Mouse (Mus musculus): ENCODE results near the gene Pde4b.

Gene Pde4b

DNA sequence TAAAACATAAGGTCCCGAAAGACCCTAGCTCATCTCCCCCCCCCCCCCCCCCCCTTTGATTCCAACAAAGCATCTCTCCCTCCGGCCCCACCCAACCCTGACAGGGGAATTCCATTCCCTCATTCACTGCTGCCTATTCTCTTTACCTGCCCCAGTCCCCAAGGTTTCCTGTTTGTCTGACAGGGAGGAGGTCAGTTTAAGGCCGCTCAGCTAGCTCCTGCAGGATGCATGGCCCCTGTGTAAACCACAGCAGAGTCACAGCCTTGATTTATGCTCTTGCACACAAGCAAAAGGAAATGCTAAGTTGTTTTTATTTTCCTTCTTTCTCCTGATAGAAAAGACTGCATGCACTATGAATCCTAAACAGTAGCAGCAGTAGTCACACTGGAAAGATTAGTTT, 516.6 kb downstream of the Pde4b start:
- DNase-seq (ENCODE audit: low read depth in 1 of 2, low spot score in 2 of 2) = no peak

GRCm38 (mm10) chr4:102605231-102605630, 517.9 kb downstream of the Pde4b start:
- DNase-seq (ENCODE audit: low read depth in 1 of 2, low spot score in 2 of 2) = no peak

GRCm38 (mm10) chr4:102605722-102606341, 518.5 kb downstream of the Pde4b start:
- DNase-seq (ENCODE audit: low read depth in 1 of 2, low spot score in 2 of 2) = no peak

DNA sequence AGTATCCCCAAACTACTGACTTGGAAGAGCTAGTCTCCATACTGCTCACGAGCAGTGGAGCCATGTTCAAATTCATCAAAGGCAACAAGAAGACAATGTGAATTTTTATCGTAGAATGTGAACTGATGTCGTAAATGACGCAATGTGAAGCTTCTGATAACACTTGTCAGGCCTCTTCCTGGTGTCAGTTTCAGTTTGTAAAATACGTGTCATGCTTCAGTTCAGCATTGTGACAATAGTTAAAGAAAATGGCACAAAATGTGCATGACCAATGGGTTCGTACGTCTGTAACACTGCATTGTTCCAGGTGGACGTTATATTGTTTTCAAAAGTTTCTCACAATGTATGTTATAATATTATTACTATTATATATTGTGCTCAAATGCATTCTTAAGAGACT, 519.5 kb downstream of the Pde4b start:
- no peak for DNase-seq (ENCODE audit: low read depth in 1 of 2, low spot score in 2 of 2)

GRCm38 (mm10) chr4:102607744-102608416, 520.5 kb downstream of the Pde4b start:
- no peak for DNase-seq (ENCODE audit: low read depth in 1 of 2, low spot score in 2 of 2)

DNA sequence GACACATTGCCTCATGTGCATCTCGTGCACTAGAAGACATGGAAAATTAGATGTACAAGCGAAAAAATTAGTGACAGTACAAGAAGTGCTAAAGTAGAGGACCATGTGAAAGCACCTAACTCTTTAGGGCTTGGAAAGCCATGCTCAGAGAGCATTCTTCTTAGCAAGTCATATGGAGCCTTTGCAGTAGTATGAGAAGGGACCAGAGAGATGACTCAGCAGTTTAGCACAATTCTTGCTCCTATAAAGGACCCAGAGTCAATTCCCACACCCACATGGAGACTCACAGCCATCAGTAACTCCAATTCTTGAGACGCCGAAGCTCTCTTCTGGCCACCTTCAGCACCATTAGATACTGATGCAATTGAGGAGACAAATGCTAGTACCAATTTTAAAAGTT, 525.3 kb downstream of the Pde4b start:
- DNase-seq (ENCODE audit: low read depth in 1 of 2, low spot score in 2 of 2) = no peak

GRCm38 (mm10) chr4:102617774-102618173, 530.4 kb downstream of the Pde4b start:
- DNase-seq (ENCODE audit: low read depth in 1 of 2, low spot score in 2 of 2) = no peak

DNA sequence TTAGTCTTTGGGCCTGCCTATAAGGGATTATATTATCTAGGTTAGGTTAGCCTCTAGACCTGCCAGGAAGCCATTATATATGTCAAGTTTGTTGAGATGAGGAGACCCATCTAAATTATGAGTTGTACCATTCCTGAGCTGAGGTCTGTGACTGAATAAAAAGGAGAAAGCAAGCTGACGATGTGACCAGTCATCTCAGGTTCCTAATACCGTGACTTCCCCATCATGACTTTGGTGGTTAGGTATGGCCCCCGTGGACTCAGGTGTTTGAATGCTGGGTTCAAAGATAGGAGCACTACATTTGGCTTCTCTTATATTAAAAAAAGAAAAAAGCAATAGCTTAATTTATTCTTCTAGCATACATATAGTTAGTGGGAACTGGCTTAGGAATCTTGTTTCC, 531.3 kb downstream of the Pde4b start:
- no peak for DNase-seq (ENCODE audit: low read depth in 1 of 2, low spot score in 2 of 2)

DNA sequence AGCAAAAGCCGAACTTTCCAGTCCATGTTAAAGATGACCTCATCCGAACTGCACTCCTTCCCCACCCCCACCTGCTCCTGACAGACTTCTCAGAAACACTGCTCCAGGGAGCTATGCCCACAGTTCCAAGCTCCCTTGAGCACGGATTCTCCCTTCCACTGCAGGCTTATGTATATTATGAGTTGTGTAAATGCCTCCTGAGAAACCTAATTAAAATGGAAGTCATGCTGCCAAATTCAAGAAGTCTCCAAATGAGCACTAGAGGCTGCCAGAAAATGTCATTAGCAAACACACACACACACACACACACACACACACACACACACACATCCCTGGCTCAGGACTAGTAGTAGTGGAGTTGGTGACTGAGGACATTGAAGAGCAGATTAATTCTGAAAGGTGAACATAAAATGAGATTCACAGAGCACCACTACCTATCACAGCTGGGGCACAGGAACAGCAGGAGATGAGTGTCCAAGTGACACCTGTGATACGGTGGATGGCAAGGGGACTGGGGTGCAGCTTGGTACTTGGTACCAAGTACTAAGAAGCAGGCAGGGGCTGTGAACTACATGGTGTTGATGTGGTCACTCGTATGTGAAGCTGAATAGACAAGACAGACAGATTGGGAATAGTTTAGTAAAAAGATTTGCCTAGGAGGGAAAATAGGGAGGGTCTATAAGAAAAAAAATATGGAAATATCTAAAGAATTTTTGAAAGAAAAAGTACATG, 533.0 kb downstream of the Pde4b start:
- DNase-seq (ENCODE audit: low read depth in 1 of 2, low spot score in 2 of 2) = no peak

DNA sequence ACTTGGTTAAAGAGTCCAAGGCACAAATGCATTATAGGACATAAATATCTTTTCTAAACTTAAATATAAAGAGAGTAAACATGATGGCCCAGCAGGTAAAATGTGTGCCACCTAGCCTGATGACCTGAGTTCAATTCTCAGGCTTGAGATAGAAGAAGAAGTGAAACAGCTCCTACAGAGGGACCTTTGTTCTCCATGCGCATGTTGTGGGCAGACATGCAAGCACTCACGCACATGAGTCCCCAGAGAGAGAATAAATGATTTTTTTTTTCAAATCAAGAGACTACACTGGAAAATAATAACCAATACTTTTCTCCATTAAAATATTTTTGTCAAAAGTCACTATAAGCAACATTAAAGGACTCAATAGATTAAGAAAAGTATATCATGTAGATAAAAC, 533.8 kb downstream of the Pde4b start:
- DNase-seq (ENCODE audit: low read depth in 1 of 2, low spot score in 2 of 2) = no peak

- no peak for DNase-seq (ENCODE audit: low read depth in 1 of 2, low spot score in 2 of 2)
Observed at GRCm38 (mm10) chr4:102622977-102623376, 535.6 kb downstream of the Pde4b start.

GRCm38 (mm10) chr4:102623789-102624611, 536.7 kb downstream of the Pde4b start:
- DNase-seq (ENCODE audit: low read depth in 1 of 2, low spot score in 2 of 2) = peak; percentile 75 to 76

DNA sequence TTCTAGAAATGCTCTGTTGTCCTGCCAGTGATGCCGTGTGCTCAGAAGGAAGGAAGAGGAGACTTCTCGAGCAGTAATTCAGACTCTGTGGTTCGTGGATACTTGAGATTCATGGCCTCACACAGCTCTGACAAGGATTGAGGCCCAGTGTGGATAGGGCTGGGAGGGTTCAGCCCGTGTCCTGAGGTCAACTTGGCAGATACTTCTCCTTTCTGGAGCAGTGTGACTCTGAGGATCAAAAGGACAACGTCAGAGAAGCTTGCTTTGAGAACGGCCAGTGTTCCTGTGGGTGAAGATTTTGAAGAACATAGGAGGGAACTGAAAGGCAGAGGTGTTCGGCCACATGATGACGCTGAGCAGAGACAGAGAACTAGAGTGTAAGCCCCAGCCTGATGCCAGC, 537.6 kb downstream of the Pde4b start:
- DNase-seq (ENCODE audit: low read depth in 1 of 2, low spot score in 2 of 2) = peak; percentile 73 to 75

DNA sequence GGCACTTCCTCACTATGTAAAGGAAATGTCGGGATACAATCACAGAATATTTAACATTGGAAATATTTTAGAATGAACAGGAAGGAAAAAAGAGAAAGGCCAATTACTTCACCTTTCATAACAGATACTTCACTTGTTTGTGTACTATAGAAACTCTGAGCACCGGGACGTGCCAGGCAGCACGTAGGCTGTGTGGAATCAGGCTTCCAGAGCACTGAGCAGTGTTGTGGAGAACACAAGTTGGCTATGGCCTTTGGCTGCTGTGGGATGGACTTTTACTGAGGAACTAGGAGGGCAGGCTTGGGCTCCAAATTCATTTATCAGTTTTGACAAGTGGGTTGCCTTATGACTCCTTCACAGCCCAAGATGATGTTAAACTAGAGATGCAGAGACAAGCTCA, 540.5 kb downstream of the Pde4b start:
- no peak for DNase-seq (ENCODE audit: low read depth in 1 of 2, low spot score in 2 of 2)

GRCm38 (mm10) chr4:102629621-102630020, 542.3 kb downstream of the Pde4b start:
- DNase-seq (ENCODE audit: low read depth in 1 of 2, low spot score in 2 of 2) = no peak

GRCm38 (mm10) chr4:102630261-102630660, 542.9 kb downstream of the Pde4b start:
- DNase-seq (ENCODE audit: low read depth in 1 of 2, low spot score in 2 of 2) = no peak

DNA sequence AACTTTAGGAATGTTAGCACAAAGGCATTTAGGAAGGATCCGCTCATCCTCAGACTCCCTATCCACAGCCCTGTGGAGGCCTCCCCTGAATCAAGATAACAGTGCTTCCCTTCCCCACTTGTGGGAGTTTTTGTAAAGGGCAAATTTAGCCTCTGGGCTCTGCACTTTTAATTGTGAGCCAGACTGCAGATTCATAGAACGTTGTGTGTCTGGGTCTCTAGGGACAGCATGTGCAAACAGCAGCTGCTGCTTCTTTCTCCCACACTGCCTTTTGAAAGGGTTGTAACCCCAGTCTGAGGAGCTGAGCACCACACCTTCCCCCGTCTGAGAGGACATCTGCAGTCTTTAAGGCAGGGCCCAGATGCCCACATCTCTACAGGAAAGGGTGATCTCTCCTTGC, 544.3 kb downstream of the Pde4b start:
- no peak for DNase-seq (ENCODE audit: low read depth in 1 of 2, low spot score in 2 of 2)

DNA sequence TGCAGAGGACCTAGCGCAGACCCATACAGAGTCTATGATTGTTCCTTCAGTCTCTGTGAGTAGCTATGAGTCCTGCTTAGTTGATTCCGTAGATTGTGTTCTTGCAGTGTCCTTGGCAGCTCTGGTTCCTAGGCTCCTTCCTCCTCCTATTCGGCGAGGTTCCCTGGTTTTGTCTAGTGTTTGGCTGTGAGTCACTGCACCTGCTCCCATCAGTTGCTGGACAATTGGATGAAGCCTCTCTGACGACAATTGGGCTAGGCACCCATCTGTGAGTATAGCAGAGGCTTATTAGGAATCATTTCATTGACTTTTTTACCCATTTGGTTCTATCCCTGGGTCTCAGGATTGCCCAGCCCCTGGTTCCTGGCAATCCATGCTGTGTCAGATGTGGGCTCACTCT, 545.9 kb downstream of the Pde4b start:
- DNase-seq (ENCODE audit: low read depth in 1 of 2, low spot score in 2 of 2) = no peak

DNA sequence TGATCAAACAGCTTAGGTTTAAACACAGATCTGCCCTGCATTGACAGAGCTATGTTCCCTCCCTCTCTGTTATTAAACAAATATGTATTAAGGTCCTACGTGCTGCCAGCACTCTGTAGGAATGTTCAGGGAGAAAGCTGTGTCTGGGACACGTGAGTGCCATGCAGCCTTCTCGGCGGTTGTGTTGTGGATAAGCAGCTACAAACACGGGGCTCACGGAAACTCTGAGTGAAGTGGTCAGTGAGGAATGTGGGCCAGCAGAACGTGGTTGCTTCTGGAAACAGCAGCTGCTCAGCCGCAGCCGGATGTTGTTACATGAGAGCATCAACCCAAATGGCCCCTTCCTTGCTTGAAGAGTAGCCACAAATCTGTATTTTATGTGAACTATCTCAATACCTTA, 547.9 kb downstream of the Pde4b start:
- DNase-seq (ENCODE audit: low read depth in 1 of 2, low spot score in 2 of 2) = no peak

DNA sequence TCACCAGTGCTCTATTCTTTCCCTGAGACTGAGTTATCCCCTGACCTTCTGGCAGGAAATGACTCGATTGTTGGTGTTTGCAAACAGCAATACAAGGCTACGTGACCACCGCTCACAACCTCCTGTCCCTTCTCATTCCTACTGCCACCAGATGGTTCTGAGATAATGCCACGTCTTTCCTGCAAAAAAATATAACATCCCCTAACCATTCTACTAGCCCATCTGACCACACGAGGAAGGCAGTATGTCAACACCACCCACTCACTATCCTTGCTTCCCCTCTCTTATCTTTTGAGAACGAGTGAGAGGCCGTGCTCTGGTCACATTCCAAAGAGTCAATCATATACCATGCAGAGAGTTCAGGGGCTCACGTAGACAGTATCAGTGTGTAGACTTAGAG, 548.6 kb downstream of the Pde4b start:
- no peak for DNase-seq (ENCODE audit: low read depth in 1 of 2, low spot score in 2 of 2)

GRCm38 (mm10) chr4:102637348-102637910, 550.1 kb downstream of the Pde4b start:
- no peak for DNase-seq (ENCODE audit: low read depth in 1 of 2, low spot score in 2 of 2)
